Comparison of ENCODE assay signal across 9 mouse cellular contexts in genomic region chr1:119484457-119484856, GRCm38 (mm10). TPM values are rescaled to one million over a fixed set of nuclear protein-coding genes. Genes with fewer than 3 reads are reported as not detected.
DNase-seq lines count a peak whose midpoint lies in the region; TF ChIP-seq lines count a peak whose summit lies in the region.
"Had no signal": no experiment of that assay in that cellular context is flagged by ENCODE, and none has a peak within 500 bp of the region (broad histone marks: within the 10 kb centered on the region; RNA-seq: fewer than 3 reads in every experiment).

No protein-coding gene starts in this region.

- H3K4me3 ChIP-seq in left cerebral cortex, adult 2 months = no peak overlapping the region
- no peak overlapping the region for H3K4me3 ChIP-seq in limb, embryonic 10.5 days
- H3K4me3 ChIP-seq: midbrain, embryonic 12.5 days had no signal

- H3K27ac ChIP-seq in left cerebral cortex, adult 2 months = no peak overlapping the region
- no peak overlapping the region for H3K27ac ChIP-seq in limb, embryonic 10.5 days
- H3K27ac ChIP-seq: midbrain, embryonic 12.5 days had no signal

- peaks cover 41% of the 10 kb centered on the region for H3K4me1 ChIP-seq in limb, embryonic 10.5 days

- no peaks in the 10 kb centered on the region for H3K27me3 ChIP-seq in limb, embryonic 10.5 days (ENCODE audit: low read depth, poor library complexity, severe bottlenecking)
- H3K27me3 ChIP-seq: midbrain, embryonic 12.5 days had no signal

- peak; percentile 55 for TF ChIP-seq CTCF in left cerebral cortex, adult 2 months (IDR thresholded peaks at IDR 0.05)

- peaks cover 15% of the 10 kb centered on the region for H3K36me3 ChIP-seq in limb, embryonic 10.5 days

- intact Hi-C loops in left cerebral cortex, adult 2 months (cut with DNase I) = no loop called here
- intact Hi-C loops in left cerebral cortex, postnatal 25 days (cut with DNase I) = loop anchor here (5.0 kb wide), 1 partner anchor 392 kb away; no protein-coding TSS in a partner anchor

- no peaks in the 10 kb centered on the region for H3K9me3 ChIP-seq in limb, embryonic 10.5 days (replicated peaks)
- H3K9me3 ChIP-seq: midbrain, embryonic 12.5 days had no signal

- 57% methylated on average over 3 of the region's 3 CpGs for WGBS in limb, embryonic 10.5 days

- DNase-seq in left cerebral cortex, adult 2 months (ENCODE audit: extremely low spot score in 1 of 2, low spot score in 2 of 2) = no peak
- no peak for DNase-seq in left cerebral cortex, adult 8-10 months (ENCODE audit: low spot score in 2 of 2)
- peak; percentile 48 for DNase-seq in Muller cell, postnatal 12 days (ENCODE audit: inconsistent ontology term)
- DNase-seq in embryo, embryonic 10 days (ENCODE audit: low spot score) = peak; percentile 60
- DNase-seq in limb, embryonic 10.5 days (ENCODE audit: low spot score) = peak; percentile 45
- DNase-seq in retina, postnatal 7 days (ENCODE audit: low read depth, low spot score) = peak; percentile 20
- DNase-seq in left cerebral cortex, postnatal 25 days (ENCODE audit: low spot score in 2 of 2) = no peak
- no peak for DNase-seq in spleen, postnatal 14 days (ENCODE audit: low spot score in 2 of 2)

RNA-seq across cellular contexts. Expression of gene Ralb, which starts 20.1 kb away (rescaled TPM):
- 10 to 100 TPM; 21.1 to 25.9 TPM for total RNA-seq in left cerebral cortex, adult 2 months (2021)
- 10 to 100 TPM; 21.4 to 24.0 (median 22.6) TPM for total RNA-seq in left cerebral cortex, adult 8-10 months (2022)
- polyA plus RNA-seq in limb, embryonic 10.5 days (2016; fragmentation: Nextera tagmentation; extraction: Ambion mirVana) = 106 and 112 TPM in 2 replicates
- 10 to 100 TPM; 22.7 to 24.0 TPM for total RNA-seq in left cerebral cortex, postnatal 25 days (2021)

RNA-seq across cellular contexts. Expression of gene Tmem185b, which starts 41.5 kb away (rescaled TPM):
- 10 to 100 TPM; 16.7 to 18.4 TPM for total RNA-seq in left cerebral cortex, adult 2 months (2021)
- total RNA-seq in left cerebral cortex, adult 8-10 months (2022) = 10 to 100 TPM; 14.5 to 19.4 (median 17.0) TPM
- 20.7 and 20.9 TPM in 2 replicates for polyA plus RNA-seq in limb, embryonic 10.5 days (2016; fragmentation: Nextera tagmentation; extraction: Ambion mirVana)
- 10 to 100 TPM; 13.9 to 18.5 TPM for total RNA-seq in left cerebral cortex, postnatal 25 days (2021)

Comparison
In these comparisons a context has a peak if more than half of its experiments do, and no peak if none do; other contexts are left out.
1. DNase-seq: peak in Muller cell, postnatal 12 days (single experiment), embryo, embryonic 10 days (single experiment), limb, embryonic 10.5 days (single experiment) and retina, postnatal 7 days (single experiment); none in left cerebral cortex, adult 2 months (0 of 2), left cerebral cortex, adult 8-10 months (0 of 2), left cerebral cortex, postnatal 25 days (0 of 2) and spleen, postnatal 14 days (0 of 2).